Mouse (Mus musculus) embryonic facial prominence, embryonic 10.5 days (tissue): ENCODE results near the gene Sipa1l2. TPM values are rescaled to one million over a fixed set of nuclear protein-coding genes. Genes with fewer than 3 reads are reported as not detected.
A peak's percentile ranks its signal among the peaks of the same experiment; 100 is the strongest.

Source experiments
- DNase-seq: peaks from one replicate; pipeline ENCODE4 v3.0.0-alpha.2; 2017; ENCODE audit warnings: low spot score
- H3K27ac ChIP-seq: fragments of 300-500 bp; sonication (generic); replicated peaks from 2 replicates; pipeline ENCODE4 v1.5.1; 2016; ENCODE audit warnings: mild to moderate bottlenecking
- H3K27me3 ChIP-seq: fragments of 300-500 bp; sonication (generic); replicated peaks from 2 replicates; pipeline ENCODE4 v1.6.1; 2016; ENCODE audit warnings: low read depth, mild to moderate bottlenecking; ENCODE audit not compliant: poor library complexity, severe bottlenecking
- H3K36me3 ChIP-seq: fragments of 300-500 bp; sonication (generic); replicated peaks from 2 replicates; pipeline ENCODE4 v1.6.1; 2016; ENCODE audit warnings: mild to moderate bottlenecking, moderate library complexity
- H3K4me1 ChIP-seq: fragments of 300-500 bp; sonication (generic); 2 replicates; pipeline ENCODE4 v1.6.1; 2016
- H3K4me3 ChIP-seq: fragments of 300-500 bp; sonication (generic); 2 replicates; pipeline ENCODE4 v1.5.1; 2016; ENCODE audit warnings: mild to moderate bottlenecking, moderate library complexity
- H3K9me3 ChIP-seq: fragments of 300-500 bp; sonication (generic); 2 replicates; pipeline ENCODE4 v1.6.1; 2016; ENCODE audit warnings: mild to moderate bottlenecking
- WGBS: fragments of 180-500 bp; shearing (Covaris S2); methylation state at CpG from one replicate; pipeline ENCODE4 v1.1.7; 2016; 5-methylcytosine and 5-hydroxymethylcytosine counted together
- polyA plus RNA-seq: library from polyadenylated mRNA; unstranded; fragments of >200 nt; fragmentation: Nextera tagmentation; extraction: Ambion mirVana; gene quantifications from 2 replicates; pipeline ENCODE4 v1.2.1, GENCODE M21; 2016

Gene Sipa1l2
- polyA plus RNA-seq, 1 experiment from 2014 or later, result 14.8 TPM

DNA sequence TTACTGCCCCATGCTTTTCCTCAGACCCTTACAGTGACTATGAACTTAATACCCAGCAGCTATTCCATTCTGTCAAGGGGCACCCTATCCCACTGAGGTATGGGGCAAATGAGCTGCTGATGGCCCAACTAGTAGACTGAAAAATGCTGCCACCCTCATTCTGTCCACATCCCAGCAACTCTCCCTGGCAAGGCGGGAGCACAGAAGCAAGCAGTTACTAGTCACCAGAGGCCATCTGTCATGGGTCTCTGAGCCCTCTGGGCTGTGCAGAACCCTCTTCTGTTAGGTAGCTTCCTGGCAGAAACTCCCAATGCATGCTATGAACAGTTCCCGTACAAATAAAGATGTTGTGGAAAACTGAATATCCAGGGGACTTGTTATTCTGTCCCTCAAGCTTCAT, 74.1 kb downstream of the Sipa1l2 start:
- Histone ChIP-seq H3K36me3 (peaks cover 19% of the 10 kb centered on the region), H3K27ac (no peak overlapping the region), H3K9me3 (no peaks in the 10 kb centered on the region), H3K4me3 (no peak overlapping the region), H3K27me3 (peaks cover 2% of the 10 kb centered on the region; the same call in 1 of the 2 replicates), H3K4me1 (peaks cover 56% of the 10 kb centered on the region)
- 71% methylated on average over 2 of the region's 2 CpGs for WGBS
- no peak for DNase-seq

DNA sequence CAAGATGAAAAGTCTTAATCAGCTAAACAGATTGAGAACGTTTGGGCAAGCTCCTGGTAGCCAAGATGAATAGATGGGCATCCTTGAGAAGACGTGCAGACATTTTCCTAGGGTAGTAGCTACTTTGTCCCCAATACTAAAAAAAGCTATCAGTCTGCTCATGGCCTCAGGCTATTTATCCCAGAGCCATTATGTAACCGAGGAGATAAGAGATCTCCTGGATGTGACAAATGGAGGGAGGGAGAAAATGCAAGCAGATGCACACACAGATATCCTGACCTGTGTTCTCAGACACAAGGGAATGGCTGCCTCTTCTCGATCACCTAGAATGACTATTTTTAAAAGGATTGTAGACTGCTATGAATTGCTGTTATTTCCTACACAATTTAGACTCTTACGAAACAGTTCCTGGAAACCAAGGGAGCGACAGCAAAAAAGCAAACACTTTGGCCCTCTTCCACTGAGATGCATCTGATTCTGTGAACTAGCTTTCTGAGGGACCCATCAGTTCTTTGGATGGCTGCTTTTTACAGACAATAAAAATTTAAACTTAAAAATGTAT, 76.3 kb downstream of the Sipa1l2 start:
- no peak for DNase-seq
- no peak overlapping the region for H3K27ac ChIP-seq
- 57% methylated on average over 6 of the region's 6 CpGs for WGBS
- H3K4me3 ChIP-seq, result no peak overlapping the region
- H3K9me3 ChIP-seq, result no peaks in the 10 kb centered on the region
- H3K27me3 ChIP-seq, result peaks cover 4% of the 10 kb centered on the region; the same call in 1 of the 2 replicates
- peaks cover 29% of the 10 kb centered on the region for H3K36me3 ChIP-seq
- H3K4me1 ChIP-seq, result peaks cover 48% of the 10 kb centered on the region

DNA sequence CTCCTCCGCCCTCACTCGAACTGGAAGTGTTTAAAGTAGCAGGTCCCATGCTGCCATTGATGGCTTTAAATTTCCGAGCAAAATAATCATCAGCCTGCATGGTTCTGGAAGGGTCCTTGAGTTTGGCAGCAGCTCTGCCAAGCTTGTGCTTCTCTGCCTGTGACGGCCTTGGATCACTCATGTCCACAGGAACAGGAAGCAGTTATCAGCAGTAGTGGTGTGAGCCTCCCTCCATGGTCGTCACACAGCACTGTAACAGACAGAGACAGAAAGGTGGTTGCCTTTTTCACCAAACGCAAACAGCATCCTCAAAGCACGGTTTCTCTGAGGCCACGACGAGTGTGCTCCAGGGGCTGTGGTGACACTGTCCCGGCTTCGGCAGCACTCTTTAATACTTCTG, 77.2 kb downstream of the Sipa1l2 start:
- peaks cover 42% of the 10 kb centered on the region for H3K4me1 ChIP-seq
- no peak for DNase-seq
- no peak overlapping the region for H3K27ac ChIP-seq
- WGBS, result 77% methylated on average over 11 of the region's 11 CpGs
- H3K36me3 ChIP-seq, result peaks cover 36% of the 10 kb centered on the region
- H3K9me3 ChIP-seq, result no peaks in the 10 kb centered on the region
- H3K27me3 ChIP-seq, result peaks cover 10% of the 10 kb centered on the region; the same call in 1 of the 2 replicates
- no peak overlapping the region for H3K4me3 ChIP-seq

DNA sequence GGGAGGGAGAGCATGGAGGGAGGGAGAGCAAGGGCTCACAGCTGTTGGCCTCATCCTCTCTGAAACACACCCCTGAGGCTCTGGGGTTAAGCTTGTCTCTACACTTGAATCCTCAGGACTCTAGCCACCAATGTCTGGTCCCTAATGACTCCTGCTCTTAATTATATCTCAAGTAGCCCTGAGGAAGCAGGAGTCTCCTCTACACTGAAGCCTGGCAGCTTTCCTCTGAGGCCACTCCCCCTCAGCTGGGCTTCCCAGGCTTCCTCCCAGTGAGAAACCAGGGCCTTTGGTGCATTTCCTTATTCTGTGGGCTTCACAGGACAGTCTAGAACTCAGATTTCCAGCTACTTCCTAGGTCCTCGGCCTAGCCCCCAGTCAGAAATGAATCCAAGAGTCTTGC, 80.9 kb downstream of the Sipa1l2 start:
- 42% methylated on average over 1 of the region's 1 CpGs for WGBS
- H3K27ac ChIP-seq, result no peak overlapping the region
- H3K9me3 ChIP-seq, result peaks cover 3% of the 10 kb centered on the region; the same call in 1 of the 2 replicates
- H3K36me3 ChIP-seq, result peaks cover 52% of the 10 kb centered on the region
- H3K4me1 ChIP-seq, result peaks cover 38% of the 10 kb centered on the region
- no peak for DNase-seq
- peaks cover 15% of the 10 kb centered on the region for H3K27me3 ChIP-seq
- H3K4me3 ChIP-seq, result no peak overlapping the region

DNA sequence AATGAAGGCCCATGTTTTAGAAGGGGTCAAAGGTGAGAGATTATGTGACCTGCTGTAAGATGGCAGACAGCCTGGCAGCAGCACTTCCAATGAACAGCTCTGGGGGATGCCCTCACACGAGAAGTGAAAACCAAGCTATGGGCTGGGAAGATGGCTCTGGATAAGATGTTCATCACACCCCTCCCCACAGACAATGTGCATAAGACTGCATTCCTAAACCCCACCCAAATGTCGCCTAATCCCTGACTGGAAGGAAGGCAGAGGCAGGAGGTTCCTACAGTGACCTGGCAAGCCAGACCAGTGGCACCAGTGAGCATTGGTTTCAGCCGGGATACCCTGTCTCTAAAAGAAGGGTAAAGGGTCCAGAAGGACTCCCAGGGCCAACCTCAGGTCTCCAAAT, 83.9 kb downstream of the Sipa1l2 start:
- 87% methylated on average over 3 of the region's 3 CpGs for WGBS
- H3K27me3 ChIP-seq, result peaks cover 21% of the 10 kb centered on the region; the same call in 1 of the 2 replicates
- peaks cover 4% of the 10 kb centered on the region; the same call in 1 of the 2 replicates for H3K9me3 ChIP-seq
- no peak overlapping the region for H3K27ac ChIP-seq
- DNase-seq, result no peak
- peaks cover 51% of the 10 kb centered on the region for H3K36me3 ChIP-seq
- H3K4me1 ChIP-seq, result peaks cover 45% of the 10 kb centered on the region
- no peak overlapping the region for H3K4me3 ChIP-seq

DNA sequence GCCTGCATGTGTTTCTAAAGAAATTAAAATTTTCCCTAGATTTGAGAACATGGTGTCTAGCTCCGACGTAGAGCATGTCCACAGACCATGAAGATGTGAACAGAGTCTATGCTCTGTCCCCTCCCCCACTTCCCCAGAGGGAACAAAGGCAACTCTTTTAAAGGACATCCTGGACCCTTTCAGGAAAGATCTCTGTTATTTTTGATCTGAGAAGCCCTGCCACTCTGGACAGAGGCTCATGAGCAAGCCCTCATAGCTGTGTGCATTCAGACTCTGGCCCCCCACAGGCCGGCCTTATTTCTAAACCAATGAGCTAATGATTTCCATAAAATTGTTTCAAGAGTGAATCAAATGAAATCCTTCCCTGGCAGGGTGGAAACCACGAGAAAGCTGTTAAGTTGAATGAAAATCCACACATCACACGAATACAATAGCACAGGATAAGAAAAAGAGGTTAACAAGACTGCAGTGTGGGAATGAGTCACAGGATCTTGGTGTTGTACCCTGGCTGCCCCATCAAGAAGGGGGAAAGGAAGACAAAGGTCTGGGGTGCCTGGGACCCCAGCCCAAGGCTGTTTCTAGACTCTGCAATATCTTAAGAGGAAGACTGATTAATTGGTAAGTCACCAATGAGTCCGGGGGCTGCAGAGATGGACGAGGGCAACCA, 84.9 kb downstream of the Sipa1l2 start:
- Histone ChIP-seq H3K27ac (peak overlapping the region; percentile 57), H3K27me3 (peaks cover 18% of the 10 kb centered on the region; the same call in 1 of the 2 replicates), H3K4me3 (no peak overlapping the region), H3K9me3 (peaks cover 8% of the 10 kb centered on the region; the same call in 1 of the 2 replicates), H3K36me3 (peaks cover 52% of the 10 kb centered on the region), H3K4me1 (peaks cover 45% of the 10 kb centered on the region)
- WGBS, result 57% methylated on average over 7 of the region's 7 CpGs
- no peak for DNase-seq

DNA sequence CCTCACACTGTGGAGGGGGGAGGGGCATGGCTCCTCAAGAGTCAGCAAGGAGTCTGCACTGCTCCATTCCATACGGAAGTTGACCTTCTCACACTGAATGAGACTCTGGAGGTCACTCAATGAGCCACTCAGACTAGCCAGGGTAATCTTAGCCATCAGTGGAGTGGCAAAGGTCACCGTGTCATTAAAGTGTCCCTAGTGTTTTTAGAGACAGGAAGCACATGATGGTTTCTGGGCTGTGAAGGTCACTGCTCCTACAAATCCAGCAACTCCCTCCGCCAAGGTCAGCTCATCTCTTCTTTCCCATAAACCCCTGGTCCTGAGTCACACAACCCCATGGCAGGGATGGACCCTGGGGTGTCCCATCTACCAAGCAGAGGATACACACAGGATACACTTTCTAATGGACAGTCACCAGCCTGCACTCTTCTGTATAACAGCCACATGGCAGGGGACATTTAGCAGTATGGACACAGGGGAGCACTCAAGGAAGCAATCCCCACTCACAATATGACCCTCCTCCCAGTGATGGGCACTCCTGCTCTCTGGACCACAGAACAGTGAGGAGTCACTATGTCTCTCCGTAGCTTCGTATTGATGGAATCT, 87.0 kb downstream of the Sipa1l2 start:
- WGBS, result 62% methylated on average over 5 of the region's 5 CpGs
- H3K27me3 ChIP-seq, result peaks cover 12% of the 10 kb centered on the region; the same call in 1 of the 2 replicates
- H3K4me3 ChIP-seq, result no peak overlapping the region
- no peak for DNase-seq
- peaks cover 45% of the 10 kb centered on the region for H3K4me1 ChIP-seq
- peaks cover 8% of the 10 kb centered on the region; the same call in 1 of the 2 replicates for H3K9me3 ChIP-seq
- H3K27ac ChIP-seq, result no peak overlapping the region
- peaks cover 66% of the 10 kb centered on the region for H3K36me3 ChIP-seq

DNA sequence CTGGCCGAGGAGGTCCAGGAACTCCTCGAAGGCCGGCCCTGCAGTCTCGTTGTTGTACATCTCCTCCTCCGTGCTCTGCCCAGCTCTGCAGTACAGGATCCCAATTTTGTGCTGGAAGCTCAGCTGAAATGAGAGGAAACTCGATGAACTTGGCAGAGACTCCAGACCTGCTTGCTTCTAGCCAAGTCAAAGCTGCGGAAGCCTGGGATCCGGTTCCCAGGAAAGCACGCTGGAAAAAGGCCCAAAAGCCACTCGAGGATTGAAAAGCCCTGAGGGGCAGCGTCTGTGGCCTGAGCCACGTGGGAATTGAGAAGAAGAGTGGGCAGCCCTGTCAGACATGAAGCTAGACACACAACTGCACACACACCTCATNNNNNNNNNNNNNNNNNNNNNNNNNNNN, 94.7 kb downstream of the Sipa1l2 start:
- no peak for DNase-seq
- H3K27ac ChIP-seq, result no peak overlapping the region
- H3K9me3 ChIP-seq, result no peaks in the 10 kb centered on the region
- peaks cover 3% of the 10 kb centered on the region for H3K27me3 ChIP-seq
- peaks cover 60% of the 10 kb centered on the region for H3K36me3 ChIP-seq
- 78% methylated on average over 12 of the region's 12 CpGs for WGBS
- H3K4me1 ChIP-seq, result peaks cover 23% of the 10 kb centered on the region
- no peak overlapping the region for H3K4me3 ChIP-seq

DNA sequence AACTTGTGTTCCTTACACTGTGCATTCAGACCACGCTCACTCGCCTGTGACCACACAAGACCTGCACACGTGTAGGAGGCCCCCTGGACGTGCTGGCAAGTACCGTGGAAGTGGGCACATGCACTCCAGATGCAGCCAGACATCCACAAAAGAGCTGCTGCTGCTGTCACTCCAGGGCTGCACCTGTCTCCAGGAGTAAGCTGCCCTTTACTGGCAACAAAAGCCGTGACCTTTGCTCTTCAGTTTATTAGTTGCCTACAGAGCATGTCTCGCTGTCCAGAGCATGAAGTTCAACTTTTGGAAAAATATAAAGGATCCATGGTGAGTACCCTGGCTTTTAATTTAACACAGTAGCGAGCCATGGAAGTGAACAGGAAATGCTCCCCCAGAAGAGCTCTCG, 98.2 kb downstream of the Sipa1l2 start:
- DNase-seq, result no peak
- no peaks in the 10 kb centered on the region for H3K9me3 ChIP-seq
- peaks cover 58% of the 10 kb centered on the region for H3K36me3 ChIP-seq
- H3K4me1 ChIP-seq, result peaks cover 23% of the 10 kb centered on the region
- WGBS, result 67% methylated on average over 9 of the region's 9 CpGs
- H3K27me3 ChIP-seq, result no peaks in the 10 kb centered on the region
- H3K27ac ChIP-seq, result no peak overlapping the region; the same call in 1 of the 2 replicates
- no peak overlapping the region for H3K4me3 ChIP-seq

DNA sequence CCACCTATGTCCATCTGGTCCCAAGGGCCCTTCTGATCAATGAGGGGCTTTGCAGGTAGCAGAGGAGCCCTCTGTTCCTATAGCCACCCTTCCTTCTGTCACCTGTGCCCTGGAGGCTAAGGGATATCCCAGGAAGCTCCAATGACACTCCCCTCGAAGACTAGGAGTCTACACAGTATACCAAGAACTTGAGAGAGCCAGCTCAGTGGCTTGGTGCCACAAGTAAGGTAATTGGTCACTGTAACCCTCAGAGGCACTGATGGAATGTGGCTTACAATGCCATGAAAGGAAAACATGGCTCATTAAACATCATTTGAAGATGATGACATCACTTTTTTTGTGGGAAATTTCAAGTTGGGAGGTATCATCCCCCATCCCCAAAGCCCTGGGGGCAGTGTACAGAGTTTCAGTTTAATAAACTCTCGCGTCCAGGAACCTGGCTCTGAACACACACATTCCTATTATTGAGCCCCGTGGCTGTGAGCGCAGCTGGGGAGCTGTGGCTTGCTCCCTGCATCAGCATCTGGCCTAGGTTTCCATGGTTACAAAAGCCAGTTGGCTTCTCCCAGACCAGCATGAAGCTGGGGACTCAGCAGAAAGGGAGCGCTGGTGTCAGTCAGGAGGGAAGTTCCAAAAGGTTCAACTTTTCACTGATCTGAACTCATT, 104.3 kb downstream of the Sipa1l2 start:
- Histone ChIP-seq H3K27ac (no peak overlapping the region), H3K9me3 (no peaks in the 10 kb centered on the region), H3K27me3 (no peaks in the 10 kb centered on the region), H3K36me3 (peaks cover 47% of the 10 kb centered on the region), H3K4me1 (peaks cover 56% of the 10 kb centered on the region), H3K4me3 (no peak overlapping the region)
- DNase-seq, result peak; percentile 58
- 31% methylated on average over 6 of the region's 6 CpGs for WGBS

DNA sequence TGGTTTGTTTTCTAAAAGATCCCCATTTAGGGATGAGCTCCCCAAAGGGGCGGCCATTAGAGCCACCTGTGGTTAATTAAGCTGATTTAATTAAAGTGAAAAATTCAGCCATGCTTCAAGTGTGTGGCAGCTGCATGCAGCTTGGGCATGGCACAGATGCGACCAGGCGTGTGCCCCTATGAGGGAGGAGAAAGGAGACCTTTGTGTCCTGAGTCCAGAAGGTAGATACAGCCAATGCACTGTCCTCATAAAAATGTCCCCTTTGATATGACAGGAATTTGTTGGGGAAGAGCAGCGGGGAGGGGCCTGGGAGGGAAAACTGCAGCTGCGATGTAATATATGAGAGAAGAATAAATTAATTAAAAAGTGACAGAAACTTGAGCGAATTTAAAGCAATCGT, 106.7 kb downstream of the Sipa1l2 start:
- no peak for DNase-seq
- Histone ChIP-seq H3K4me3 (no peak overlapping the region), H3K27ac (no peak overlapping the region), H3K4me1 (peaks cover 49% of the 10 kb centered on the region), H3K9me3 (no peaks in the 10 kb centered on the region), H3K36me3 (peaks cover 29% of the 10 kb centered on the region), H3K27me3 (no peaks in the 10 kb centered on the region)
- 58% methylated on average over 7 of the region's 7 CpGs for WGBS

DNA sequence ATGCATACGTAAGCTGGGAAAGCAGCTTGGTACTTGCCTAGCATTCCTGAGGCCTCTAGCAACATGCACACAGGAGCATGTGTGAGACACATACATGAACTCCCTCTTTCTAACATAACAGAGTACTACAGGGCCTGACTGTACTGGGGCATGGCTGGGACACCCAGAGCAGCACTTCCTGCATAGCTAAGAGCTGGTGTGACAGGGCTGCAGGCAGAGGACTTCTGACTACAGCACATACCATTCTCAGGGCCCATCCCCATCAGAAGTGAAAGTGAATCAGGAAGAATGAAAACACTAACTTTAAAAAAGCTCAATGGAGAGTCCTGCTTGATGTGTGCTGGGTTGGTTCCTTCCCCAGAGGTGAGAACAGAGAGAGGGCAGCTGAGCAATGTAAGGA, 108.1 kb downstream of the Sipa1l2 start:
- peaks cover 25% of the 10 kb centered on the region for H3K36me3 ChIP-seq
- H3K4me1 ChIP-seq, result peaks cover 49% of the 10 kb centered on the region
- no peak for DNase-seq
- H3K27me3 ChIP-seq, result no peaks in the 10 kb centered on the region
- H3K9me3 ChIP-seq, result no peaks in the 10 kb centered on the region
- H3K4me3 ChIP-seq, result no peak overlapping the region
- WGBS, result 88% methylated on average over 1 of the region's 1 CpGs
- H3K27ac ChIP-seq, result no peak overlapping the region
